Comparison of ENCODE assay signal across 28 mouse cellular contexts in the genomic region with DNA sequence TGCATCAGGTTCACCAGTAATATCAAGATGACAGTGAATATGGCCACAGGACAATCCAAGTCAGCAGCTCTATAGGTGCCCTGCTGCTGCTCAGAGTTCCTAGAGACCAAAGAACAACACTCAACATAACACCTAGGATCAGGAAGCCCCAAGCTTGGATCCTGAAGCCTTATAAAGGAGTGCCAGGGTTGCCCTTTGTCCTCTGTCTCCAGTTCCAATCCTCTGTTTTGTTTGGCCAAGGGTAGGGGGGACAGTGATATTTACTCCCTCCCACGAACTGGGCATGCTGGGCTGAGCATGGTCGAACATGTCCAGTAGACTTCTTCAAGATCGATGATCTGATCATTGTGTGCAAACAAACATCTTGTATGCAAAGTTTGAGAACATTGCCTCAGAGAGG. TPM values are rescaled to one million over a fixed set of nuclear protein-coding genes. Genes with fewer than 3 reads are reported as not detected.
DNase-seq lines count a peak whose midpoint lies in the region; ATAC-seq lines count a peak whose summit lies in the region.
"Had no signal": no experiment of that assay in that cellular context is flagged by ENCODE, and none has a peak within 500 bp of the region (broad histone marks: within the 10 kb centered on the region; RNA-seq: fewer than 3 reads in every experiment).

No protein-coding gene starts in this region.

- no peaks in the 10 kb centered on the region for H3K4me1 ChIP-seq in heart, embryonic 10.5 days
- no peaks in the 10 kb centered on the region for H3K4me1 ChIP-seq in heart, embryonic 12.5 days (replicated peaks)
- no peaks in the 10 kb centered on the region for H3K4me1 ChIP-seq in liver, embryonic 11.5 days (replicated peaks; ENCODE audit: control insufficient read depth, insufficient read depth, low read length)
- H3K4me1 ChIP-seq: embryonic facial prominence, embryonic 10.5 days; embryonic facial prominence, embryonic 12.5 days; forebrain, embryonic 13.5 days; forebrain, embryonic 15.5 days had no signal

- no peak for ATAC-seq in heart, embryonic 12.5 days (ENCODE audit: insufficient number of reproducible peaks, low FRiP score)
- no peak for ATAC-seq in liver, embryonic 11.5 days (replicated peaks; ENCODE audit: low FRiP score)
- ATAC-seq: activated CD4-positive, CD25-positive, alpha-beta regulatory T cell, adult 4 months; CD4-positive, CD25-positive, alpha-beta regulatory T cell, adult 4 months; forebrain, embryonic 13.5 days; forebrain, embryonic 15.5 days; forebrain, postnatal 0 days; Patski had no signal

- H3K4me2 ChIP-seq in heart, embryonic 12.5 days, result no peak overlapping the region
- H3K4me2 ChIP-seq in liver, embryonic 11.5 days, result no peak overlapping the region
- H3K4me2 ChIP-seq: embryonic facial prominence, embryonic 12.5 days; forebrain, embryonic 13.5 days; forebrain, embryonic 15.5 days had no signal

- H3K4me3 ChIP-seq in heart, embryonic 10.5 days, result no peak overlapping the region
- no peak overlapping the region for H3K4me3 ChIP-seq in heart, embryonic 12.5 days
- no peak overlapping the region for H3K4me3 ChIP-seq in liver, embryonic 11.5 days (ENCODE audit: low read depth, low read length)
- H3K4me3 ChIP-seq: embryonic facial prominence, embryonic 10.5 days; embryonic facial prominence, embryonic 12.5 days; forebrain, embryonic 13.5 days; forebrain, embryonic 15.5 days had no signal

- no peaks in the 10 kb centered on the region for H3K36me3 ChIP-seq in heart, embryonic 10.5 days
- H3K36me3 ChIP-seq in heart, embryonic 12.5 days, result no peaks in the 10 kb centered on the region
- H3K36me3 ChIP-seq in liver, embryonic 11.5 days (ENCODE audit: control insufficient read depth, insufficient read depth, low read length), result no peaks in the 10 kb centered on the region
- H3K36me3 ChIP-seq: embryonic facial prominence, embryonic 10.5 days; embryonic facial prominence, embryonic 12.5 days; forebrain, embryonic 15.5 days; G1E had no signal

- H3K27me3 ChIP-seq in heart, embryonic 10.5 days (ENCODE audit: insufficient read depth, poor library complexity, severe bottlenecking), result no peaks in the 10 kb centered on the region
- H3K27me3 ChIP-seq in heart, embryonic 12.5 days (replicated peaks), result no peaks in the 10 kb centered on the region
- H3K27me3 ChIP-seq in liver, embryonic 11.5 days (replicated peaks; ENCODE audit: control insufficient read depth, insufficient read depth, low read length), result no peaks in the 10 kb centered on the region
- H3K27me3 ChIP-seq: embryonic facial prominence, embryonic 12.5 days; forebrain, embryonic 13.5 days; forebrain, embryonic 15.5 days had no signal

- no peak overlapping the region for H3K27ac ChIP-seq in heart, embryonic 10.5 days
- no peak overlapping the region for H3K27ac ChIP-seq in heart, embryonic 12.5 days (ENCODE audit: poor library complexity, severe bottlenecking)
- H3K27ac ChIP-seq in liver, embryonic 11.5 days (ENCODE audit: low read depth, low read length), result no peak overlapping the region
- H3K27ac ChIP-seq: embryonic facial prominence, embryonic 10.5 days; embryonic facial prominence, embryonic 12.5 days; forebrain, embryonic 13.5 days; forebrain, embryonic 15.5 days had no signal

- WGBS in heart, embryonic 10.5 days, result 77% methylated on average over 3 of the region's 3 CpGs
- WGBS in heart, embryonic 12.5 days, result 76% methylated on average over 3 of the region's 3 CpGs
- WGBS in liver, embryonic 11.5 days, result 82% methylated on average over 3 of the region's 3 CpGs

- DNase-seq in adrenal gland, adult 2 months, result peak; percentile 13
- DNase-seq in adrenal gland, postnatal 4 days (ENCODE audit: low spot score in 2 of 2), result no peak
- peak; percentile 54 for DNase-seq in heart, embryonic 10.5 days (ENCODE audit: low spot score)
- peak; percentile 1 for DNase-seq in liver, embryonic 11.5 days (ENCODE audit: low spot score)
- DNase-seq in liver, result no peak
- DNase-seq: adrenal gland, postnatal 10 days; adrenal gland, postnatal 25 days; B cell, adult 2 months; cerebellum, adult 11-12 months; cerebellum, adult 2 months; cerebellum, adult 9-10 months; cerebellum, postnatal 10 days; cerebellum, postnatal 25 days; forebrain, postnatal 0 days had no signal

- H3K9ac ChIP-seq in heart, embryonic 12.5 days, result no peak overlapping the region
- no peak overlapping the region for H3K9ac ChIP-seq in liver, embryonic 11.5 days (ENCODE audit: low read depth, low read length)
- H3K9ac ChIP-seq: embryonic facial prominence, embryonic 12.5 days; forebrain, embryonic 13.5 days; forebrain, embryonic 15.5 days; forebrain, postnatal 0 days had no signal

- 0 out of 2 replicates have a peak, but pooled peaks cover 2% of the 10 kb centered on the region for H3K9me3 ChIP-seq in heart, embryonic 10.5 days
- H3K9me3 ChIP-seq in heart, embryonic 12.5 days (replicated peaks), result peaks cover 3% of the 10 kb centered on the region
- H3K9me3 ChIP-seq in liver, embryonic 11.5 days (ENCODE audit: control insufficient read depth, low read length), result no peaks in the 10 kb centered on the region
- H3K9me3 ChIP-seq: embryonic facial prominence, embryonic 10.5 days; embryonic facial prominence, embryonic 12.5 days; forebrain, embryonic 13.5 days; forebrain, embryonic 15.5 days; G1E had no signal

RNA-seq across cellular contexts. Expression of gene Cyp2d40, which starts 56.8 kb away (rescaled TPM):
- total RNA-seq in adrenal gland, adult 2 months (2021), result under 1 TPM in 1 of 2 experiments, not detected in 1; 0.58 TPM
- polyA plus RNA-seq in adrenal gland, adult 2 months (2012; rRNA removed), result 0.22 TPM in 1 of 2 replicates, not detected in the other
- under 1 TPM in 1 of 2 experiments, not detected in 1; 0.93 TPM for total RNA-seq in adrenal gland, postnatal 4 days (2021)
- polyA plus RNA-seq in heart, embryonic 10.5 days (2016; fragmentation: Nextera tagmentation; extraction: Ambion mirVana), result not detected in 2 replicates
- polyA plus RNA-seq in heart, embryonic 12.5 days (2016; fragmentation: Nextera tagmentation; extraction: Ambion mirVana), result not detected in 2 replicates
- polyA plus RNA-seq in liver, embryonic 11.5 days (2014; fragmentation: Nextera tagmentation; extraction: Ambion mirVana), result not detected in 2 replicates
- total RNA-seq: adrenal gland, adult 18-20 months; adrenal gland, postnatal 25 days; CH12.LX; forebrain, postnatal 0 days; G1E had no signal
- polyA plus RNA-seq: activated CD4-positive, CD25-positive, alpha-beta regulatory T cell, adult 4 months; CD4-positive, CD25-positive, alpha-beta regulatory T cell, adult 4 months; cerebellum, adult 2 months; cortical plate, adult 2 months; embryonic facial prominence, embryonic 10.5 days; embryonic facial prominence, embryonic 12.5 days; embryonic facial prominence, embryonic 14.5 days; forebrain, embryonic 11.5 days; forebrain, embryonic 13.5 days; forebrain, embryonic 15.5 days; forebrain, postnatal 0 days; G1E; Patski had no signal

Comparison
In these comparisons a context has a peak if more than half of its experiments do, and no peak if none do; other contexts are left out.
1. DNase-seq: peak in adrenal gland, adult 2 months (single experiment), heart, embryonic 10.5 days (single experiment) and liver, embryonic 11.5 days (single experiment); none in adrenal gland, postnatal 4 days (0 of 2) and liver (single experiment).